Mouse (Mus musculus): Measurements from ENCODE around the gene Prkci.

Prkci gene

GRCm38 (mm10) chr3:30995283-30995898, at the start of gene Prkci:
Gene Prkci, plus strand, starts transcription at chr3:30995747.
- Histone ChIP-seq H3K27me3 (ENCODE audit: control insufficient read depth, insufficient read depth, low read length, poor library complexity, severe bottlenecking) (no peaks in the 10 kb centered on the region), H3K36me3 (ENCODE audit: control insufficient read depth, insufficient read depth, low read length, poor library complexity, severe bottlenecking) (no peaks in the 10 kb centered on the region)
- DNase-seq (ENCODE audit: low read depth, low spot score): peak; percentile 92

- H3K36me3 ChIP-seq (ENCODE audit: control insufficient read depth, insufficient read depth, low read length, poor library complexity, severe bottlenecking): peaks cover 18% of the 10 kb centered on the region
- H3K27me3 ChIP-seq (ENCODE audit: control insufficient read depth, insufficient read depth, low read length, poor library complexity, severe bottlenecking): no peaks in the 10 kb centered on the region
- DNase-seq (ENCODE audit: low read depth, low spot score): no peak
Observed at GRCm38 (mm10) chr3:30951652-30952051, 43.9 kb upstream of the Prkci start.

- DNase-seq (ENCODE audit: low read depth, low spot score): no peak
- peaks cover 18% of the 10 kb centered on the region for H3K36me3 ChIP-seq (ENCODE audit: control insufficient read depth, insufficient read depth, low read length, poor library complexity, severe bottlenecking)
- H3K27me3 ChIP-seq (ENCODE audit: control insufficient read depth, insufficient read depth, low read length, poor library complexity, severe bottlenecking): no peaks in the 10 kb centered on the region
Observed at GRCm38 (mm10) chr3:30952273-30953070, 43.1 kb upstream of the Prkci start.

GRCm38 (mm10) chr3:30956327-30956726, 39.2 kb upstream of the Prkci start:
- no peak for DNase-seq (ENCODE audit: low read depth, low spot score)
- H3K36me3 ChIP-seq (ENCODE audit: control insufficient read depth, insufficient read depth, low read length, poor library complexity, severe bottlenecking): peaks cover 14% of the 10 kb centered on the region
- no peaks in the 10 kb centered on the region for H3K27me3 ChIP-seq (ENCODE audit: control insufficient read depth, insufficient read depth, low read length, poor library complexity, severe bottlenecking)

GRCm38 (mm10) chr3:30958709-30959108, 36.8 kb upstream of the Prkci start:
- Histone ChIP-seq H3K36me3 (ENCODE audit: control insufficient read depth, insufficient read depth, low read length, poor library complexity, severe bottlenecking) (peaks cover 18% of the 10 kb centered on the region), H3K27me3 (ENCODE audit: control insufficient read depth, insufficient read depth, low read length, poor library complexity, severe bottlenecking) (no peaks in the 10 kb centered on the region)
- no peak for DNase-seq (ENCODE audit: low read depth, low spot score)

- DNase-seq (ENCODE audit: low read depth, low spot score): no peak
- Histone ChIP-seq H3K27me3 (ENCODE audit: control insufficient read depth, insufficient read depth, low read length, poor library complexity, severe bottlenecking) (no peaks in the 10 kb centered on the region), H3K36me3 (ENCODE audit: control insufficient read depth, insufficient read depth, low read length, poor library complexity, severe bottlenecking) (peaks cover 16% of the 10 kb centered on the region)
Observed at GRCm38 (mm10) chr3:30959868-30960831, 35.4 kb upstream of the Prkci start.

- Histone ChIP-seq H3K27me3 (ENCODE audit: control insufficient read depth, insufficient read depth, low read length, poor library complexity, severe bottlenecking) (no peaks in the 10 kb centered on the region), H3K36me3 (ENCODE audit: control insufficient read depth, insufficient read depth, low read length, poor library complexity, severe bottlenecking) (peaks cover 11% of the 10 kb centered on the region)
- DNase-seq (ENCODE audit: low read depth, low spot score): peak; percentile 24
Observed at GRCm38 (mm10) chr3:30963100-30963499, 32.4 kb upstream of the Prkci start.

- no peak for DNase-seq (ENCODE audit: low read depth, low spot score)
- Histone ChIP-seq H3K27me3 (ENCODE audit: control insufficient read depth, insufficient read depth, low read length, poor library complexity, severe bottlenecking) (no peaks in the 10 kb centered on the region), H3K36me3 (ENCODE audit: control insufficient read depth, insufficient read depth, low read length, poor library complexity, severe bottlenecking) (peaks cover 8% of the 10 kb centered on the region)
Observed at GRCm38 (mm10) chr3:30964216-30964615, 31.3 kb upstream of the Prkci start.

- Histone ChIP-seq H3K36me3 (ENCODE audit: control insufficient read depth, insufficient read depth, low read length, poor library complexity, severe bottlenecking) (peaks cover 7% of the 10 kb centered on the region), H3K27me3 (ENCODE audit: control insufficient read depth, insufficient read depth, low read length, poor library complexity, severe bottlenecking) (no peaks in the 10 kb centered on the region)
- no peak for DNase-seq (ENCODE audit: low read depth, low spot score)
Observed at GRCm38 (mm10) chr3:30965644-30966043, 29.9 kb upstream of the Prkci start.

- Histone ChIP-seq H3K36me3 (ENCODE audit: control insufficient read depth, insufficient read depth, low read length, poor library complexity, severe bottlenecking) (peaks cover 2% of the 10 kb centered on the region; the same call in 1 of the 2 replicates), H3K27me3 (ENCODE audit: control insufficient read depth, insufficient read depth, low read length, poor library complexity, severe bottlenecking) (no peaks in the 10 kb centered on the region)
- peak; percentile 54 for DNase-seq (ENCODE audit: low read depth, low spot score)
Observed at GRCm38 (mm10) chr3:30968531-30969092, 26.9 kb upstream of the Prkci start.

- DNase-seq (ENCODE audit: low read depth, low spot score): peak; percentile 96
- H3K27me3 ChIP-seq (ENCODE audit: control insufficient read depth, insufficient read depth, low read length, poor library complexity, severe bottlenecking): no peaks in the 10 kb centered on the region
- peaks cover 2% of the 10 kb centered on the region; the same call in 1 of the 2 replicates for H3K36me3 ChIP-seq (ENCODE audit: control insufficient read depth, insufficient read depth, low read length, poor library complexity, severe bottlenecking)
Observed at GRCm38 (mm10) chr3:30969104-30969581, 26.4 kb upstream of the Prkci start, which contains the start of gene Phc3. Gene Phc3, minus strand, starts transcription at chr3:30969415.

- H3K27me3 ChIP-seq (ENCODE audit: control insufficient read depth, insufficient read depth, low read length, poor library complexity, severe bottlenecking): no peaks in the 10 kb centered on the region
- peak; percentile 83 for DNase-seq (ENCODE audit: low read depth, low spot score)
- no peaks in the 10 kb centered on the region for H3K36me3 ChIP-seq (ENCODE audit: control insufficient read depth, insufficient read depth, low read length, poor library complexity, severe bottlenecking)
Observed at GRCm38 (mm10) chr3:30975102-30975754, 20.3 kb upstream of the Prkci start.

- Histone ChIP-seq H3K27me3 (ENCODE audit: control insufficient read depth, insufficient read depth, low read length, poor library complexity, severe bottlenecking) (no peaks in the 10 kb centered on the region), H3K36me3 (ENCODE audit: control insufficient read depth, insufficient read depth, low read length, poor library complexity, severe bottlenecking) (no peaks in the 10 kb centered on the region)
- no peak for DNase-seq (ENCODE audit: low read depth, low spot score)
Observed at GRCm38 (mm10) chr3:30976991-30977603, 18.4 kb upstream of the Prkci start.
